ENCODE assay signal across 8 mouse cellular contexts in the genomic region with DNA sequence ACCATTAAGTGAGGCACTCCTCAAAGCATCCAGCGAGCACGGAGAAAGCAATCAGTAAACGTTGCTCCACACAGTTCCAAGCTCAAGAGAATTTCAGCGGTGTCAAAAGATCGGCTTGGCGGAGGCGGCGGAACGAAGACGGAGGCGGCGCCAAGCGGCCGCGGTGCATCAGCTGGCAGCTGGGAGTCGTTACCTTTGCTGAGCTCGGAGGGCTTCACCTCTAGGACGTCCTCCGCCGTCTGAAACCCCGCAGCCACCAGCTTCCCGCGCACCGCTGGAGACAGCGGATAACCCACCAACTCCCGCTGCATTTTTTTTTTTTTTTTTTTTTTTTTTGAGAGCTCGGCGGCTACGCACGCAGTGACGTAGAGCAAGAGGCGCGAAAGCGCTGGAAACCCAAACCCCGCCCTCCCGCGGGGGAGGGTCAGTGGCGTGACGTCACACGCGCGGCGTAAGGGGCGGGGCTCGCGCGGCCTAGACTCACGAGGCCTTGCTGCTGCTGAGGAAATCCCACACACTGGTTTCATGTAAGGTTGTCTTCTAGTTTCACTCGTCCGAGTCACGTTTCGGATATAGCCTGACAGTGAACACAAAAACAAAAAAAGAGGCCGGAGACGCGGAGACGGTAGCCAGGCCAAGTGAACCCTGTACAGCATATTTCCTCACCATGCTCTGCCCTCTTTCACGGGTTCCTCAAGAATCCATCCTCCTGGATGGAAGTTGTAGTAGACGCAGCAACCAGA. TPM values are rescaled to one million over a fixed set of nuclear protein-coding genes. Genes with fewer than 3 reads are reported as not detected.
DNase-seq lines count a peak whose midpoint lies in the region; ATAC-seq lines count a peak whose summit lies in the region.

No protein-coding gene starts in this region.

- no peaks in the 10 kb centered on the region for H3K9me3 ChIP-seq in hindbrain, embryonic 16.5 days (ENCODE audit: control insufficient read depth, low read length)

- peak overlapping the region; percentile 67 for H3K4me3 ChIP-seq in hindbrain, embryonic 16.5 days (ENCODE audit: low read length)
- peak overlapping the region; percentile 46 for H3K4me3 ChIP-seq in macrophage (ENCODE audit: inconsistent target)

- H3K4me1 ChIP-seq in hindbrain, embryonic 16.5 days (ENCODE audit: control insufficient read depth, insufficient read depth, low read depth, low read length): peaks cover 3% of the 10 kb centered on the region

- no peaks in the 10 kb centered on the region for H3K79me2 ChIP-seq in macrophage (ENCODE audit: inconsistent target)

- H3K9ac ChIP-seq in hindbrain, embryonic 16.5 days (ENCODE audit: low read depth, low read length): peak overlapping the region; percentile 80

- H3K27ac ChIP-seq in hindbrain, embryonic 16.5 days (ENCODE audit: low read depth, low read length): peak overlapping the region; percentile 95
- H3K27ac ChIP-seq in macrophage: peak overlapping the region; percentile 50

- H3K4me2 ChIP-seq in hindbrain, embryonic 16.5 days (ENCODE audit: low read length): peak overlapping the region; percentile 60

- 2% methylated on average over 57 of the region's 58 CpGs for WGBS in hindbrain, embryonic 16.5 days
- WGBS in macrophage (ENCODE audit: missing documents): 3% methylated on average over 42 of the region's 58 CpGs

- no peaks in the 10 kb centered on the region for H3K36me3 ChIP-seq in hindbrain, embryonic 16.5 days (ENCODE audit: control insufficient read depth, insufficient read depth, low read length)
- H3K36me3 ChIP-seq in macrophage (ENCODE audit: inconsistent target): no peaks in the 10 kb centered on the region

- ATAC-seq in hindbrain, embryonic 16.5 days: peak; percentile 96

- H3K27me3 ChIP-seq in hindbrain, embryonic 16.5 days (replicated peaks; ENCODE audit: control insufficient read depth, insufficient read depth, low read length): no peaks in the 10 kb centered on the region

- peak; percentile 96 for DNase-seq in R1 (ENCODE audit: low read depth, low spot score)
- peak; percentile 99 for DNase-seq in cerebellum, postnatal 25 days
- peak; percentile 94 to 97 for DNase-seq in frontal cortex, postnatal 36 days (ENCODE audit: low spot score in 2 of 2)
- peak; percentile 94 to 95 for DNase-seq in left cerebral cortex, adult 18-20 months (ENCODE audit: low spot score in 2 of 2)
- DNase-seq in right cerebral cortex, adult 18-20 months: peak; percentile 95
- peak; percentile 85 for DNase-seq in urinary bladder, postnatal 10 days (ENCODE audit: low spot score)

RNA-seq across cellular contexts. Expression of gene Rad51c, which starts 0.5 kb away (rescaled TPM):
- polyA plus RNA-seq in hindbrain, embryonic 16.5 days (2015; fragmentation: Nextera tagmentation; extraction: Ambion mirVana): 3.8 and 5.1 TPM in 2 replicates
- total RNA-seq in left cerebral cortex, adult 18-20 months (2021): 1 to 10 TPM; 3.1 to 4.2 TPM
- total RNA-seq in macrophage (2018; cell fraction: chromatin; rRNA removed): 1 to 10 TPM in 1 of 26 experiments, under 1 TPM in 9, not detected in 16; 0.20 to 1.1 (median 0.42) TPM
- 1 to 10 TPM in 1 of 26 experiments, under 1 TPM in 25; 0.26 to 1.1 (median 0.51) TPM for total RNA-seq in macrophage (2018; cell fraction: cytosol; rRNA removed)
- total RNA-seq in macrophage (2018; cell fraction: nucleus; rRNA removed): 1 to 10 TPM in 1 of 26 experiments, under 1 TPM in 12, not detected in 13; 0.15 to 2.6 (median 0.58) TPM
- polyA plus RNA-seq in macrophage (2018): 0.40 to 3.3 TPM (median 1.1 TPM) in 3 replicates

RNA-seq across cellular contexts. Expression of gene Tex14, which starts 0.6 kb away (rescaled TPM):
- polyA plus RNA-seq in hindbrain, embryonic 16.5 days (2015; fragmentation: Nextera tagmentation; extraction: Ambion mirVana): 1.7 and 1.9 TPM in 2 replicates
- under 1 TPM; 0.14 to 0.30 TPM for total RNA-seq in left cerebral cortex, adult 18-20 months (2021)
- 1 to 10 TPM in 8 of 26 experiments, under 1 TPM in 18; 0.13 to 2.1 (median 0.65) TPM for total RNA-seq in macrophage (2018; cell fraction: chromatin; rRNA removed)
- under 1 TPM in 24 of 26 experiments, not detected in 2; 0.03 to 0.77 (median 0.10) TPM for total RNA-seq in macrophage (2018; cell fraction: cytosol; rRNA removed)
- total RNA-seq in macrophage (2018; cell fraction: nucleus; rRNA removed): 1 to 10 TPM in 6 of 26 experiments, under 1 TPM in 18, not detected in 2; 0.14 to 7.7 (median 0.61) TPM
- polyA plus RNA-seq in macrophage (2018): 0.13 to 0.30 TPM in 2 of 3 replicates, not detected in the other

RNA-seq across cellular contexts. Expression of gene Ppm1e, which starts 45.5 kb away (rescaled TPM):
- 21.9 and 22.6 TPM in 2 replicates for polyA plus RNA-seq in hindbrain, embryonic 16.5 days (2015; fragmentation: Nextera tagmentation; extraction: Ambion mirVana)
- total RNA-seq in left cerebral cortex, adult 18-20 months (2021): 100 to 1,000 TPM; 134 to 135 TPM
- total RNA-seq in macrophage (2018; cell fraction: chromatin; rRNA removed): 1 to 10 TPM in 2 of 26 experiments, under 1 TPM in 20, not detected in 4; 0.08 to 1.2 (median 0.38) TPM
- under 1 TPM; 0.07 to 0.29 (median 0.21) TPM for total RNA-seq in macrophage (2018; cell fraction: cytosol; rRNA removed)
- 1 to 10 TPM in 1 of 26 experiments, under 1 TPM in 25; 0.06 to 1.4 (median 0.46) TPM for total RNA-seq in macrophage (2018; cell fraction: nucleus; rRNA removed)
- polyA plus RNA-seq in macrophage (2018): 0.21 to 0.52 TPM (median 0.26 TPM) in 3 replicates

Comparison
In these comparisons a context has a peak if more than half of its experiments do, and no peak if none do; other contexts are left out.
1. Peak in every context shown above with its lines: DNase-seq, ATAC-seq, H3K4me3 ChIP-seq and H3K27ac ChIP-seq.
2. RNA of gene Ppm1e, which starts 45.5 kb away (polyA plus RNA-seq): 21.9 to 22.6 TPM in hindbrain, embryonic 16.5 days; 0.21 to 0.52 TPM in macrophage; every median in the first group is over 10 times any median in the second.